Mouse (Mus musculus): ENCODE measurements at regions not wholly inside any gene's neighbourhood (a gene's known extent, or its start where the extent isn't known, plus 50 kb on each side); places are given as distances from the start of the nearest gene placed in this dataset.
"Not testable (repeated sequence)": the region's sequence is repeated elsewhere in the genome, so short reads cannot be mapped to it uniquely, and the experiment has no call there.

DNA sequence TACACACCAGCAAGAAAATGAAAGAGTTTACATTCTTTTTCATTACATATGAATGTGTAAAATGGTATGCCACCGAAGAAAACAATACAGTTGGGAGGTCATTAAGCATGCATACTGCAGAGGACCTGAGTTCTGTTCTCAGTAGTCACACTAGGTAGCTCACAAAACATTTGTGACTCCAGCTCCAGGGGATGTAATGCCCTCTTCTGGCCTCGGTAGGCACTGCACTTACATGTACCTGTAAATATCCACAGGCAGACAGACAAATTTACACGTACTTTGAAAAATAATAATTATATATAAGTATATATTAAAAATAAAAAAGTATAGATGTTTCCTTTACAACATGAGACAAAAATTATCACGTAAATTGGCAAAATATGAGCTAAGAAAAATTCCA is 342.3 kb upstream of the Gm28363 start:
- Histone ChIP-seq H3K27ac (ENCODE audit: low read depth, low read length) (no peak overlapping the region), H3K36me3 (ENCODE audit: control insufficient read depth, insufficient read depth, low read length) (no peaks in the 10 kb centered on the region), H3K9ac (ENCODE audit: low read length) (no peak overlapping the region), H3K27me3 (ENCODE audit: control insufficient read depth, insufficient read depth, low read length) (no peaks in the 10 kb centered on the region), H3K4me1 (ENCODE audit: control insufficient read depth, insufficient read depth, low read length) (no peaks in the 10 kb centered on the region), H3K9me3 (ENCODE audit: control insufficient read depth, low read length) (no peaks in the 10 kb centered on the region), H3K4me3 (ENCODE audit: low read depth, low read length) (no peak overlapping the region), H3K4me2 (ENCODE audit: low read depth) (no peak overlapping the region)
- DNase-seq (ENCODE audit: low spot score) (no peak), ATAC-seq (ENCODE audit: insufficient read depth, low FRiP score, low TSS enrichment) (no peak)
- WGBS: 73% methylated on average over 4 of the region's 4 CpGs

DNA sequence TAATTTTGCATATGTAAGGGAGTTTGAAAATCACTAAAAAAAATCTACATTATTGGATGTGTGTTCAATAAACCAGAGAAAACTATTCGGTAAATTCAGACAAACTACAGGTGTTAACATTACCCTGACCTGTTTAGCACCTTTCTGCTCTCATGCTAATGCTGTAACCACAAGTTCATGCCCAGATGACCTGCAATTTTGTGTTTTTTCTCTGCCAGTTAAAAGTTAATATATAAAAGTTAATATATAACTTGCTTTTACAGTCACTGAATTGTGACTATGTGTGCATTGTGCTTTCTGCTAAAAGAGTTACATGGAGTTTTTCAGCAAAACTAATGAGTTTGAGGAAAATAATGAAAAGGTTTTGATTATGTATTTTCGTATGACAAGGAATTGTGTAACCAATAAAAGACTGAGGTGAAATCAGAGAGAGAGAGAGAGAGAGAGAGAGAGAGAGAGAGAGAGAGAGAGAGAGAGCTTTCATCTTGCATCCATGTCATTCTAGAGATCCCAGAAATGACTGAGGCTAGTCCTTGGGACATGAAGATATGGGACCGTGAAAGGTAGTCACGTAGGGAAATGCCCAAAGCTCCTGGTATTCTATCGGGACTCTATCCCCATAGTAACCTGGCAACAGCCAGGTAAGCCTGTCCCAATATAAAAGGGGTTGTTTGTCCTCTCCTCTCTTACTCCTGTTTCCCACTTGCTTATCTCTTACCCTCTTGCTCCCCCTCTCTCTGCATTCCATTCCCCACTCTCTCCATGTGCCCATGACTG is 340.3 kb upstream of the Gm28363 start:
- no peaks in the 10 kb centered on the region for H3K4me1 ChIP-seq (ENCODE audit: control insufficient read depth, insufficient read depth, low read length)
- H3K36me3 ChIP-seq (ENCODE audit: control insufficient read depth, insufficient read depth, low read length): no peaks in the 10 kb centered on the region
- H3K27ac ChIP-seq (ENCODE audit: low read depth, low read length): no peak overlapping the region
- ATAC-seq (ENCODE audit: insufficient read depth, low FRiP score, low TSS enrichment) (no peak), DNase-seq (ENCODE audit: low spot score) (no peak)
- WGBS: 90% methylated on average over 5 of the region's 5 CpGs
- no peak overlapping the region for H3K4me3 ChIP-seq (ENCODE audit: low read depth, low read length)
- no peaks in the 10 kb centered on the region for H3K9me3 ChIP-seq (ENCODE audit: control insufficient read depth, low read length)
- no peak overlapping the region for H3K4me2 ChIP-seq (ENCODE audit: low read depth)
- H3K9ac ChIP-seq (ENCODE audit: low read length): no peak overlapping the region
- no peaks in the 10 kb centered on the region for H3K27me3 ChIP-seq (ENCODE audit: control insufficient read depth, insufficient read depth, low read length)

DNA sequence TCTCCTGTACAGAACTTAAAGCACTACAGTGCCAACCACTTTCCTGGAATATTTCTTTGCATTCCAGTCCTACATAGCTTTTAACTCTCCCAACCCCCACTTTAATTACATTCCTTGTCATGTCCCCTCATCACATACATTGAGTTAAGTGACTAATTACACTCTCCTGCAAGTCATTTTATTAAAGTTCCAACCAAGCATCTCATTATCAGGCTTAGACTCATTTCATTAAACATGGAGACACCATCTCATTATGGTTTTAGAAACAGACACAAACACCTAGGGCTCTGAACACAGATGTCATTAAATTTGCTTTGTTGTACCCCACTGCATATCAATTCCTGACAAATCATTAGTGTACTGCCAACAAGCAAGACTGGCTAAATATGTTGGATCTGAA is 332.9 kb upstream of the Gm28363 start:
- DNase-seq (ENCODE audit: low spot score) (no peak), ATAC-seq (ENCODE audit: insufficient read depth, low FRiP score, low TSS enrichment) (no peak)
- H3K9ac ChIP-seq (ENCODE audit: low read length): no peak overlapping the region
- H3K4me3 ChIP-seq (ENCODE audit: low read depth, low read length): no peak overlapping the region
- no peaks in the 10 kb centered on the region for H3K4me1 ChIP-seq (ENCODE audit: control insufficient read depth, insufficient read depth, low read length)
- H3K27ac ChIP-seq (ENCODE audit: low read depth, low read length): no peak overlapping the region
- H3K36me3 ChIP-seq (ENCODE audit: control insufficient read depth, insufficient read depth, low read length): no peaks in the 10 kb centered on the region
- no peaks in the 10 kb centered on the region for H3K9me3 ChIP-seq (ENCODE audit: control insufficient read depth, low read length)
- no peaks in the 10 kb centered on the region for H3K27me3 ChIP-seq (ENCODE audit: control insufficient read depth, insufficient read depth, low read length)
- no peak overlapping the region for H3K4me2 ChIP-seq (ENCODE audit: low read depth)

DNA sequence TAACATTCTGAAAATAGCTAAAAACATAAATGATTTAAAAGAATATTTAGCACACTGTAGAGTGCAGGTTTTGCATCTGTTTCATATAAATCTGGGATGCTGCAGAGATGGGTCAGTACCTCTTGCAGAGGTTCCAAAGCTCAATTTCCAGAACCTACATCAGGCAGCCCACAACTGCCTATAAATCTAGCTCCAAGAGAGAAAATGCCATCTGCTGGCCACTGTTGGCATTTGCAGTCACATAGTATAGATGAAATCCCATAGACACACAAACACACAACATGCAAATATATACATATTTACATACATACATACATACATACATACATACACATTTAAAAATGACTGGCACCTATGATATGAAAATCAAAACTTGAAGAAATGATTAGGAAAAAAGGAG is 284.6 kb upstream of the Gm28363 start:
- Histone ChIP-seq H3K27me3 (ENCODE audit: control insufficient read depth, insufficient read depth, low read length) (no peaks in the 10 kb centered on the region), H3K4me2 (ENCODE audit: low read depth) (no peak overlapping the region), H3K27ac (ENCODE audit: low read depth, low read length) (no peak overlapping the region), H3K9ac (ENCODE audit: low read length) (no peak overlapping the region), H3K4me3 (ENCODE audit: low read depth, low read length) (no peak overlapping the region), H3K36me3 (ENCODE audit: control insufficient read depth, insufficient read depth, low read length) (no peaks in the 10 kb centered on the region), H3K9me3 (ENCODE audit: control insufficient read depth, low read length) (no peaks in the 10 kb centered on the region), H3K4me1 (ENCODE audit: control insufficient read depth, insufficient read depth, low read length) (no peaks in the 10 kb centered on the region)
- DNase-seq (ENCODE audit: low spot score) (peak; percentile 9), ATAC-seq (ENCODE audit: insufficient read depth, low FRiP score, low TSS enrichment) (no peak)

DNA sequence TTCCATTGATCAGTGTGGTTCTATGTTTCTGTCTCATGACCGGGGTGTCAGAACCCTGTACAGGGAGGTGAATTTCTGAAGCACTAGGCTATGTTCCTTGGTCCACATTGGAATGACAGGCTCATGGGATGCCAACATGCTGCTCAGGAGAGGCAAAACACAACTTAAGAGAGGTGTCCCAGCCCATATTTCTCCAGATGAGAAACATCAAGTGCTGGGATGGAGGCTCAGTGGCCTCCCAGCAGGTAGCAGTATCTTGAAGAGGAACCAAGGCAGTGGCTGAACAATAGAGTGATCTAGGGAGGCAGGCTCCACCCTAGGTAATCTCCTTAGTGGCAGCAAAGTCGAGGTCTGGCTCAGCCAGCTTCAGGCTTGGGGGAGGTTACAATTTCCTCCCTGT is 239.2 kb upstream of the Gm28363 start:
- DNase-seq (ENCODE audit: low spot score) (no peak), ATAC-seq (ENCODE audit: insufficient read depth, low FRiP score, low TSS enrichment) (no peak)
- no peak overlapping the region for H3K27ac ChIP-seq (ENCODE audit: low read depth, low read length)
- H3K36me3 ChIP-seq (ENCODE audit: control insufficient read depth, insufficient read depth, low read length): no peaks in the 10 kb centered on the region
- H3K9ac ChIP-seq (ENCODE audit: low read length): no peak overlapping the region
- H3K27me3 ChIP-seq (ENCODE audit: control insufficient read depth, insufficient read depth, low read length): no peaks in the 10 kb centered on the region
- H3K4me2 ChIP-seq (ENCODE audit: low read depth): no peak overlapping the region
- WGBS: 70% methylated on average over 2 of the region's 2 CpGs
- H3K9me3 ChIP-seq (ENCODE audit: control insufficient read depth, low read length): no peaks in the 10 kb centered on the region
- H3K4me3 ChIP-seq (ENCODE audit: low read depth, low read length): no peak overlapping the region
- no peaks in the 10 kb centered on the region for H3K4me1 ChIP-seq (ENCODE audit: control insufficient read depth, insufficient read depth, low read length)

DNA sequence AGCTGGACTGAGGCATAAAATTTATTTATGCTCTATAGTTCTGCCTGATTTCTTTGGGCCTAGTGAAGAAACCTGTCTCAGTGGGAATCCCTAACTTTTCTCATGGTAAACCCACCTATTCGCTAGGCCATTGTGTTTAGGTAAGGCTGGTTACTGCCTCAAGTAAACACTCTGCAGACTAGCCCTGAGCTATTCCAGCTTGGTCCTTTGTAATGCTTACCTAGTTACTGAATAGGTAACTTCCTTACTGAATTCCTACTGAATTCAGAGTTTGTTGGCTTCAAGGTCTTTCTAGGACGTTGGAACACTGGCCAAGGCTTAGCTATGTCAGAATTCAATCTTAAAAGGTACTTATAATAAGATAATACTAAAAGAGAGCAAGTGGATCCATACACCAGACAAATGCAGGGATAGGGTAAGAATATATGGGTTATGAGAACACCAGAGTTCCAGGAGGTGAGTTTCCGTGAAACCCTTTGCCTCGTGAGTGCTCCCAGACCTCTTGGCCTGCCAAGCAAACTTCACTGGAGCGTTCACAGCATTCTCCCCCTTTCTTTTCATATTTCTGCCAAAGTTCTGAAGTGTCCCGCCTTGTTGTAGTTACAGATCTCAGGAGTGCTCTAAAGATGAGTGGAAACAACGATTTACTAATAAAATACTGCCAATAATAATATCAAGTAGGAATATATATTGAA is 238.6 kb upstream of the Gm28363 start:
- ATAC-seq (ENCODE audit: insufficient read depth, low FRiP score, low TSS enrichment); H3K36me3 ChIP-seq (ENCODE audit: control insufficient read depth, insufficient read depth, low read length); H3K4me3 ChIP-seq (ENCODE audit: low read depth, low read length); H3K4me2 ChIP-seq (ENCODE audit: low read depth); H3K27ac ChIP-seq (ENCODE audit: low read depth, low read length); H3K4me1 ChIP-seq (ENCODE audit: control insufficient read depth, insufficient read depth, low read length); H3K9ac ChIP-seq (ENCODE audit: low read length); H3K27me3 ChIP-seq (ENCODE audit: control insufficient read depth, insufficient read depth, low read length); H3K9me3 ChIP-seq (ENCODE audit: control insufficient read depth, low read length); DNase-seq (ENCODE audit: low spot score): not testable (repeated sequence)
- WGBS: 77% methylated on average over 7 of the region's 7 CpGs

DNA sequence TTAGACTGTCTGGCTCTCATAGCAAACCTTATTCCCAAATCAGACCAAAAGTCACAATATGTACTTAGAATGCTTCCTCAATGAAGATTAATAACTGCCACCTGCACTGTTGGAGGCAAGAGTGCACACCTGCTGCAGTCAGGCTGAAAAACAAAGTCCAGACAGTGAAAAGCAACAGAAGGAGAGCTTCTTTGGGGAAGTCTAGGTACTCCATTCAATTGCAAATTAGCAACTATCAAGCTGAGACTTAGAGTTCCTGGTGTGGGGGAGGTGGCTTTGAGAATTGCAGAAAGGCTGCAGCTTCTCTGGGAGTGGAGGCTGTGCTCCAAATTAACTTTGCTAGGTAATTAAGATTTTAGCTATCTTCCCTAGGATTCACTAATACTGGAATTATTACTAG is 237.8 kb upstream of the Gm28363 start:
- not testable (repeated sequence) for H3K9ac ChIP-seq (ENCODE audit: low read length); H3K4me3 ChIP-seq (ENCODE audit: low read depth, low read length); H3K27ac ChIP-seq (ENCODE audit: low read depth, low read length); H3K4me1 ChIP-seq (ENCODE audit: control insufficient read depth, insufficient read depth, low read length); DNase-seq (ENCODE audit: low spot score); H3K4me2 ChIP-seq (ENCODE audit: low read depth); H3K27me3 ChIP-seq (ENCODE audit: control insufficient read depth, insufficient read depth, low read length); H3K36me3 ChIP-seq (ENCODE audit: control insufficient read depth, insufficient read depth, low read length); H3K9me3 ChIP-seq (ENCODE audit: control insufficient read depth, low read length); ATAC-seq (ENCODE audit: insufficient read depth, low FRiP score, low TSS enrichment)

- WGBS: 73% methylated on average over 3 of the region's 3 CpGs
- no peak overlapping the region for H3K9ac ChIP-seq (ENCODE audit: low read length)
- no peak for DNase-seq (ENCODE audit: low spot score)
- no peaks in the 10 kb centered on the region for H3K4me1 ChIP-seq (ENCODE audit: control insufficient read depth, insufficient read depth, low read length)
- H3K27ac ChIP-seq (ENCODE audit: low read depth, low read length): no peak overlapping the region
- no peaks in the 10 kb centered on the region for H3K27me3 ChIP-seq (ENCODE audit: control insufficient read depth, insufficient read depth, low read length)
- H3K4me2 ChIP-seq (ENCODE audit: low read depth): no peak overlapping the region
- no peak overlapping the region for H3K4me3 ChIP-seq (ENCODE audit: low read depth, low read length)
- ATAC-seq (ENCODE audit: insufficient read depth, low FRiP score, low TSS enrichment): no peak
- H3K9me3 ChIP-seq (ENCODE audit: control insufficient read depth, low read length): no peaks in the 10 kb centered on the region
- H3K36me3 ChIP-seq (ENCODE audit: control insufficient read depth, insufficient read depth, low read length): no peaks in the 10 kb centered on the region
Measured at GRCm38 (mm10) chr1:117490176-117490575, 206.8 kb upstream of the Gm28363 start.

DNA sequence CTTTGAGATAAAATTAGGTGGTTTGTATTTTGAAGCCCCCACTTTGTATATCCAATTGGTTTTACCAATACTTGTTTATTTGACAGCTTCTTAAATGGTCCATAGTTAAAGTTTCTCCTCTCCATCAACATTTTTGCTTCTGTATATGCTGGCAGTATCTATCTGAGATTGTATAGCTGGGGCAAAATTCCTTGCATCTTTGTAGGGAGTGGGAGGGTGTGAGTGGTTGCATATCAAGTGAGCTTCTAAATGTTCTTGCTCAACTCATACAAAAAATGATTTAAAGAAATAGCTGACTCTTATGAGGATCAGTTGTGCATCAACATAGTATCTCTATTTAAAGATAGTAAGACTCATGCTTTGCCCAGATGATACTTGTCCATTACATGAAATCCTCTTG is 199.9 kb upstream of the Gm28363 start:
- H3K27me3 ChIP-seq (ENCODE audit: control insufficient read depth, insufficient read depth, low read length): no peaks in the 10 kb centered on the region
- H3K9ac ChIP-seq (ENCODE audit: low read length): no peak overlapping the region
- no peak overlapping the region for H3K4me2 ChIP-seq (ENCODE audit: low read depth)
- H3K4me3 ChIP-seq (ENCODE audit: low read depth, low read length): no peak overlapping the region
- H3K36me3 ChIP-seq (ENCODE audit: control insufficient read depth, insufficient read depth, low read length): no peaks in the 10 kb centered on the region
- H3K9me3 ChIP-seq (ENCODE audit: control insufficient read depth, low read length): no peaks in the 10 kb centered on the region
- H3K27ac ChIP-seq (ENCODE audit: low read depth, low read length): no peak overlapping the region
- ATAC-seq (ENCODE audit: insufficient read depth, low FRiP score, low TSS enrichment) (no peak), DNase-seq (ENCODE audit: low spot score) (no peak)
- H3K4me1 ChIP-seq (ENCODE audit: control insufficient read depth, insufficient read depth, low read length): no peaks in the 10 kb centered on the region

Data from neural tube, embryonic 11.5 days (tissue).